Mouse (Mus musculus): ENCODE measurements around the gene Plekha8.

GRCm38 (mm10) chr6:54619530-54619929 lies 24.6 kb downstream of the Plekha8 start:
- TF ChIP-seq EP300 (IDR thresholded peaks at IDR 0.05; ENCODE audit: low read depth) (no peak), CTCF (IDR thresholded peaks at IDR 0.05; ENCODE audit: low read depth) (no peak)

Measured in liver, embryonic 14.5 days (tissue).